16 mouse cellular contexts compared by ENCODE assay signal in the genomic region with DNA sequence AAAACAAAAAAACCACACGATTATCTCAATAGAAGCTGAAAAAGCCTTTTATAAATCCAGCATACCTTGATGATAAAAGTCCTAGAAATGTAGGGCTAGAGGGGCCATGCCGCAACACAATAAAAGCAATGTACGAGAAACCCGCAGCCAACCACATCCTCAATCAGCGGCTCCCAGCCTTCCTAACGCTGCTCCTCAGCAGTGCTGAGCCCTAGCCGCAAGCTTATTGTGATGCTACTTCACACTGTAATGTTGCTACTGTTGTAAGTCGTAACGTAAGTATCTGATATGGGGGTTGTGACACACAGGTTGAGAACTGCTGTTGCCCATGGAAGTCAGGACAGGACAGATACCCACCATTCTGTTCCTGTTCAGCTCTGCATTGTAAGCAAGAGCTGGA.
"Had no signal": no experiment of that assay in that cellular context is flagged by ENCODE, and none has a peak within 500 bp of the region (broad histone marks: within the 10 kb centered on the region; RNA-seq: fewer than 3 reads in every experiment).

No protein-coding gene starts in this region.

- H3K27ac ChIP-seq: kidney, postnatal 0 days; layer of hippocampus, adult 2 months; limb, embryonic 13.5 days; liver, embryonic 15.5 days; midbrain, embryonic 15.5 days; neural tube, embryonic 13.5 days; stomach, embryonic 15.5 days had no signal

- DNase-seq: kidney, adult 9 months; kidney, postnatal 36 days; left cerebral cortex, postnatal 4 days; lung, adult 2 months; lung, postnatal 36 days; right cerebral cortex, postnatal 14 days had no signal

- H3K36me3 ChIP-seq: liver, embryonic 15.5 days had no signal

- ATAC-seq: inflammation-experienced regulatory T-cells, adult 6 months; intestine, postnatal 0 days; lung, postnatal 0 days; midbrain, embryonic 15.5 days had no signal

- H3K4me3 ChIP-seq: layer of hippocampus, adult 2 months; limb, embryonic 13.5 days; liver, embryonic 15.5 days; midbrain, embryonic 15.5 days; neural tube, embryonic 13.5 days; stomach, embryonic 15.5 days had no signal

- H3K27me3 ChIP-seq: limb, embryonic 13.5 days; liver, embryonic 15.5 days; midbrain, embryonic 15.5 days; neural tube, embryonic 13.5 days; stomach, embryonic 15.5 days had no signal

- H3K4me1 ChIP-seq: limb, embryonic 13.5 days; liver, embryonic 15.5 days; midbrain, embryonic 15.5 days; neural tube, embryonic 13.5 days; stomach, embryonic 15.5 days had no signal
